8 mouse cellular contexts compared by ENCODE assay signal in genomic region chr1:178406765-178407645, GRCm38 (mm10). TPM values are rescaled to one million over a fixed set of nuclear protein-coding genes. Genes with fewer than 3 reads are reported as not detected.
A peak's percentile ranks its signal among the peaks of the same experiment; 100 is the strongest.
DNase-seq lines count a peak whose midpoint lies in the region; ATAC-seq lines count a peak whose summit lies in the region.

No protein-coding gene starts in this region.

- no peaks in the 10 kb centered on the region for H3K36me3 ChIP-seq in hindbrain, embryonic 14.5 days (replicated peaks; ENCODE audit: control insufficient read depth, insufficient read depth)

- H3K4me1 ChIP-seq in hindbrain, embryonic 14.5 days (replicated peaks; ENCODE audit: control insufficient read depth, insufficient read depth, low read length) = no peaks in the 10 kb centered on the region

- peak overlapping the region; percentile 70 for H3K4me2 ChIP-seq in hindbrain, embryonic 14.5 days (replicated peaks)

- no peak for ATAC-seq in hindbrain, embryonic 14.5 days (ENCODE audit: low FRiP score)

- WGBS in hindbrain, embryonic 14.5 days = 62% methylated on average over 12 of the region's 12 CpGs

- no peaks in the 10 kb centered on the region for H3K27me3 ChIP-seq in hindbrain, embryonic 14.5 days (ENCODE audit: control insufficient read depth, insufficient read depth, low read length)

- H3K9ac ChIP-seq in hindbrain, embryonic 14.5 days = peak overlapping the region; percentile 99

- no peaks in the 10 kb centered on the region for H3K9me3 ChIP-seq in hindbrain, embryonic 14.5 days (ENCODE audit: control insufficient read depth, low read length)

- peak overlapping the region; percentile 100 for H3K27ac ChIP-seq in hindbrain, embryonic 14.5 days

- DNase-seq in kidney, adult 9 months = peak; percentile 38
- no peak for DNase-seq in kidney, postnatal 4 days
- DNase-seq in cerebellum, postnatal 10 days = peak; percentile 14 to 22
- no peak for DNase-seq in hindbrain, embryonic 14.5 days (ENCODE audit: low spot score)
- peak; percentile 9 for DNase-seq in lung, postnatal 10 days
- DNase-seq in urinary bladder, postnatal 14 days (ENCODE audit: low spot score) = no peak
- DNase-seq in natural killer cell, adult 2 months (ENCODE audit: low spot score in 2 of 2) = no peak
- DNase-seq in adrenal gland, adult 2 months = no peak

- peak overlapping the region; percentile 83 for H3K4me3 ChIP-seq in hindbrain, embryonic 14.5 days (replicated peaks; ENCODE audit: low read length)

RNA-seq across cellular contexts. Expression of gene Efcab2, which starts 1.1 kb away (rescaled TPM):
- polyA plus RNA-seq in hindbrain, embryonic 14.5 days (2014; fragmentation: Nextera tagmentation; extraction: Ambion mirVana) = 8.8 and 11.2 TPM in 2 replicates
- 1 to 10 TPM; 2.6 to 2.9 TPM for total RNA-seq in adrenal gland, adult 2 months (2021)
- polyA plus RNA-seq in adrenal gland, adult 2 months (2012; rRNA removed) = 0.07 and 0.08 TPM in 2 replicates

Comparison
In these comparisons a context has a peak if more than half of its experiments do, and no peak if none do; other contexts are left out.
1. DNase-seq: peak in kidney, adult 9 months (single experiment), cerebellum, postnatal 10 days (2 of 2) and lung, postnatal 10 days (single experiment); none in kidney, postnatal 4 days (0 of 2), hindbrain, embryonic 14.5 days (single experiment), urinary bladder, postnatal 14 days (single experiment), natural killer cell, adult 2 months (0 of 2) and adrenal gland, adult 2 months (single experiment).